Mouse (Mus musculus) forebrain, embryonic 16.5 days (tissue): ENCODE measurements around the gene Trim14. TPM values are rescaled to one million over a fixed set of nuclear protein-coding genes. Genes with fewer than 3 reads are reported as not detected.
A peak's percentile ranks its signal among the peaks of the same experiment; 100 is the strongest.

Experiments used
- ATAC-seq: fragments of 200-750 bp; cut with Nextera tagmentation; 2 replicates; pipeline ENCODE4 v1.8.0; 2017; ENCODE audit warnings: mild to moderate bottlenecking, moderate library complexity
- H3K27ac ChIP-seq: fragments of 300-500 bp; sonication (generic); 2 replicates; pipeline ENCODE4 v1.5.1; 2014; ENCODE audit warnings: low read length, control low read depth
- H3K27me3 ChIP-seq: fragments of 300-500 bp; sonication (generic); replicated peaks from 2 replicates; pipeline ENCODE4 v1.6.1; 2014; ENCODE audit warnings: low read length; ENCODE audit not compliant: control insufficient read depth, insufficient read depth
- H3K36me3 ChIP-seq: fragments of 300-500 bp; sonication (generic); 2 replicates; pipeline ENCODE4 v1.6.1; 2014; ENCODE audit not compliant: control insufficient read depth, insufficient read depth
- H3K4me1 ChIP-seq: fragments of 300-500 bp; sonication (generic); replicated peaks from 2 replicates; pipeline ENCODE4 v1.6.1; 2014; ENCODE audit warnings: low read length; ENCODE audit not compliant: control insufficient read depth, insufficient read depth
- H3K4me2 ChIP-seq: fragments of 300-500 bp; sonication (generic); 2 replicates; pipeline ENCODE4 v1.6.1; 2014; ENCODE audit warnings: mild to moderate bottlenecking, low read length, control low read depth
- H3K4me3 ChIP-seq: fragments of 300-500 bp; sonication (generic); replicated peaks from 2 replicates; pipeline ENCODE4 v1.5.1; 2014; ENCODE audit warnings: mild to moderate bottlenecking, low read length, control low read depth
- H3K9ac ChIP-seq: fragments of 300-500 bp; sonication (generic); replicated peaks from 2 replicates; pipeline ENCODE4 v1.6.1; 2014; ENCODE audit warnings: low read depth, low read length, control low read depth
- H3K9me3 ChIP-seq: fragments of 300-500 bp; sonication (generic); 2 replicates; pipeline ENCODE4 v1.6.1; 2016; ENCODE audit warnings: low read length; ENCODE audit not compliant: control insufficient read depth
- WGBS: fragments of 180-500 bp; shearing (Covaris S2); extraction: QIAGEN DNeasy Blood & Tissue Kit; methylation state at CpG from one replicate; pipeline ENCODE4 v1.1.7; 2014; 5-methylcytosine and 5-hydroxymethylcytosine counted together
- polyA plus RNA-seq: library from polyadenylated mRNA; unstranded; fragments of >200 nt; fragmentation: Nextera tagmentation; extraction: Ambion mirVana; gene quantifications from 2 replicates; pipeline ENCODE4 v1.2.1, GENCODE M21; 2015

Trim14 gene
- polyA plus RNA-seq, 1 experiment from 2014 or later, result 0.85 TPM

DNA sequence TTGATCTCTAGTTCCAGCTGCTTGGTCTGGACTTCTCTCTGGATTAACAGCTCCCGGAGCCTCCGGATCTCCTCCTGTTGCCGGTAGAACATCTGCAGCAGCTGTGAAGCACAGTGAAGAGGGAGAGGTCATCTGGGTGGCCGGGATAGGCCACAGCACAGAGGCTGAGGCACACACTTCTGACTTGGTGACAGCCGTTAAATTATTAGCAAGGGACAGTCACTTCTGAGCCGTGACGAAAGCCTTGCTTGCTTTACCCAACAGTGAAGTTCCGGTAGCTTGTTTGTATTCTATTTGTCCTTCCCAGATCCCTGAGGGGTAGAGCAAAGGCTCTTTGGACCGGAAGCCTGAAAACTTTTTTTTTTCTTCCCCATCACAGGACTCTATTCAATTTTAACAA, 3.2 kb upstream of the Trim14 start:
- Histone ChIP-seq H3K36me3 (no peaks in the 10 kb centered on the region), H3K27ac (no peak overlapping the region), H3K4me2 (no peak overlapping the region), H3K27me3 (peaks cover 26% of the 10 kb centered on the region), H3K9ac (no peak overlapping the region), H3K4me1 (peaks cover 12% of the 10 kb centered on the region), H3K9me3 (no peaks in the 10 kb centered on the region), H3K4me3 (no peak overlapping the region)
- ATAC-seq, result no peak
- 75% methylated on average over 9 of the region's 9 CpGs for WGBS

DNA sequence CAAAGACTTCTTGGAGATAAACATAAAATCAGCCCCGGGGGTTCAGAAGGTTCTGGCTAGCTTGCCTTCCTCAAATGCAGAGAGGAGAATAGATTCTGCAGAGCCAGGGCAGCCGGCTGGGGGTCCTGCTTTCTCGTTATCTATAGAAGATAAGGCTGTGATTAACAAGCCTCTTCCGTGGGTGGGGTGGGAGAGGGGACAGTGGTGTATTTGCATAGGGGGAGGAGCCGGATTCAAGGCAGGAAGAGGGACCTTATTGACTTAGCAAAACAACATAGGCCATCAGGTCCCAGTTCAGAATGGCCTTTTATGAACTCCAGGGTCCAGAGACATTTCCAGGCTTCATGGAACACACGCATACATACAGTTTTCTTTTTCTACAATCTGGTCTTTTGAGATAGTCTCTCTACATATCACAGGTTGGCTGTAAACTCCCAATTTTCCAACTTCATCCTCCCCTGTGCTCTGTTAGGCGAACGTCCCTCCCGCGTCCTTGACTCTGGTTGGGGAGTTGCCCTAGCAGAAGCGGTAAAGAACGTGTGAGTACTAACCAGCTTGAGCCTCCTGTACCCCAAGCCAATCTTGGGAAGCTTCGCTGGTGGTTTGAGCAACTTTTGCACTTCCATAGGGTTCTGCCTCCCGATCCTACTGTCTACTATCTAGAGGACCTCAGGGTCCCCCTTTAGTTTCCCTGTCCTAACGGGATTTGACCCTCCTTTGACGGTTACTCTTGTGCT, 679 bp downstream of the Trim14 start:
- Histone ChIP-seq H3K36me3 (no peaks in the 10 kb centered on the region), H3K4me3 (peak overlapping the region; percentile 45), H3K27ac (no peak overlapping the region), H3K4me1 (peaks cover 12% of the 10 kb centered on the region), H3K4me2 (peak overlapping the region; percentile 62), H3K9me3 (no peaks in the 10 kb centered on the region), H3K9ac (peak overlapping the region; percentile 53), H3K27me3 (peaks cover 35% of the 10 kb centered on the region)
- 6% methylated on average over 16 of the region's 16 CpGs for WGBS
- ATAC-seq, result no peak

DNA sequence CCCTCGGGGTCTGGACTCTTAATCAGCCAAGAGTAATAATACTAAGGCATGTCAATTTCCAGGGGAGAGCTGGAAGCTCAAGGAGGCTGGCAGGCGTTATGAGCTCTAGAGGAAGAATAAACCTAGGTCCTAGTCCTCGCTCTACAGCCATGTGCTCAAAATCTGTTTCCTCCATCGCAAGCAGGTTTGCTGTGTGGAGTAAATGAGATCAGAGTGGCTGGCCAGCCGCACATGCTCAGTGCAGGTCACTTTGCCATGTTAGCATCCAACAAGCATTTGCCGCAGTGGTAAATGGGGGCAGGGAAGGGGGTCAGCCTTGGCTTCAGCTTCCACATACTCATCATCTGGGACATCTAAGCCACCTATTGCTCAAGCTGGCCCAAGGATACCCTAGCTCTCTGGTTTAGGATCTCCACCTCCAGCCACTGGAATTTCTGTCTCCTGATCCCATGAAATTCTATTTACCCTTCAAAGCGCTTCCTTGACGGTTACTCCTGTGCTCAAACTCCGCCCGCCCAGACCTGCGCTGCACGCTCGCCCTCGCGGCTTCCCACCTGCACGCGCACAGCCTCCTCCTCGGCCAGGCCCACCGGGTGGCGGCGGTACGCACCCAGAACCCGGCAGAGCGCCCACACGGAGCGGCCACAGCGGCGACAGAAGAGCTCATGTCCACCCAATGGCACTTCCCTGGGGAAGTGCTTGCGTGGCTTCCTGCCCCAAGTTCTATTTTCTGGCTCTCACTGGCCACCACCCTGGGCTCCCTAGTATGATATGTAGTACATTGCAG, 1.8 kb downstream of the Trim14 start:
- 13% methylated on average over 29 of the region's 29 CpGs for WGBS
- Histone ChIP-seq H3K36me3 (no peaks in the 10 kb centered on the region), H3K27ac (no peak overlapping the region), H3K9ac (no peak overlapping the region), H3K27me3 (peaks cover 35% of the 10 kb centered on the region), H3K9me3 (no peaks in the 10 kb centered on the region), H3K4me2 (peak overlapping the region; percentile 42), H3K4me1 (peaks cover 12% of the 10 kb centered on the region), H3K4me3 (peak overlapping the region; percentile 17; the same call in 1 of the 2 replicates)
- no peak for ATAC-seq

DNA sequence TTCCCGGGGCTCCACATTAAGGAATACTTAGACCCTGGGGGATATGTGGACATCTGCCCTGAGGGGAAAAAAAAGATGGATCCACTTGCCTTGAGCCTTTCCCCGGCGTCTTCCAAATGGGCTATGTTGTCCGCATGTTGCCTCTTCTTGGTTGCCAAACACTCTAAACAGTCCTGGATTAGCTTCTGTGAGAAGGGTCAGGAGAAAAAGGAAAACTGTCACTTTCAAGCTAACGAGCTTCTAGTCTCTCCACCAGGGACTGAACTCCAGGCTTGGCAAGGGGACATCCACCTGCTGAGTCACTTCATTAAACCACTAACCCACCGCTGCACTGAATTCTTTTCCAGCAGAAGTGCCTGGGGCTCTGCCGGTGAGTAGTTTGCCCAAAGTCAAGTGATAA, 3.0 kb downstream of the Trim14 start:
- Histone ChIP-seq H3K36me3 (no peaks in the 10 kb centered on the region), H3K4me2 (no peak overlapping the region), H3K4me1 (peaks cover 12% of the 10 kb centered on the region), H3K27ac (no peak overlapping the region), H3K9ac (no peak overlapping the region), H3K27me3 (peaks cover 35% of the 10 kb centered on the region), H3K9me3 (no peaks in the 10 kb centered on the region), H3K4me3 (no peak overlapping the region)
- no peak for ATAC-seq
- WGBS, result 53% methylated on average over 7 of the region's 7 CpGs

DNA sequence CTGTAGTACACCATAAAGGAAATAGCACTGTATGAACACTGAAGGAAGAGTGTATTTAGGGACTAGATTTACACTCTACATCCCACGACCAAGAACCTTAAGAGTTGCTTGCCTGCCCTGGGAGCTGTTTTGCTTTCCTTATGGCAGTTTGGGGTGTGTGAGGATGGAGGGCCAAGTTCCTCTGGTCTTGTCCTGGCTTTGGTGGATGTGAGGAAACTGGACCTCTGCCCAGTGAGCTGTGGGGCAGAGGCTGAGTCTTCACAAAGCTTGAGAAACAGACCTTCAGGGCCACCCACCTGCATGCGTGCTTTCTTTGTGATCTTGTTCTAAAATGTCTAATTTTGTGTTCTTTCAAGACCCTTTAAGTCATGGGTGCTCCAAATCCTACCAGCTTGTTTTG, 3.4 kb downstream of the Trim14 start:
- Histone ChIP-seq H3K9ac (no peak overlapping the region), H3K27me3 (peaks cover 33% of the 10 kb centered on the region), H3K36me3 (no peaks in the 10 kb centered on the region), H3K4me2 (no peak overlapping the region), H3K4me3 (no peak overlapping the region), H3K27ac (no peak overlapping the region), H3K9me3 (no peaks in the 10 kb centered on the region), H3K4me1 (peaks cover 12% of the 10 kb centered on the region)
- 81% methylated on average over 2 of the region's 2 CpGs for WGBS
- no peak for ATAC-seq

DNA sequence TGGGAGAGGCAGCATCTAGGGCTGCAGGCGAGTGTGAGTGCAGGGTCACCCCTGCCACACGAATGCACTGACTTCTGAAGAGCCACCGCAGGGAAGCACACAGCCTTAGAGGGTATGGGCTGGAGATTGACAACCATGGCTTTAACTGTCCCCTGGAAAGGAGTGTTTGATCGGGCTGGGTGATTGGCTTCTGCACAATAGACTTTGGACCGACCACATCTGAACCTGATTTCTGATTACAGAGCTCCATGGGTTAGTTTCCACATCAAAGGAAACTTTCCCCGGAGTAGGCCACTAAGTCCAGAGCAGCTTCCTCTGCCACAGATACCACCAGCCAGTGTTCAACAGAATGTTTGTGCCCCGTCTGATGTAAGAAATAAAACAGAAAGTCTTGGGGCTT, 6.2 kb downstream of the Trim14 start:
- no peak overlapping the region for H3K4me3 ChIP-seq
- no peaks in the 10 kb centered on the region for H3K36me3 ChIP-seq
- H3K4me1 ChIP-seq, result peaks cover 3% of the 10 kb centered on the region; the same call in 1 of the 2 replicates
- H3K27me3 ChIP-seq, result peaks cover 14% of the 10 kb centered on the region
- no peak overlapping the region for H3K9ac ChIP-seq
- no peak for ATAC-seq
- WGBS, result 52% methylated on average over 7 of the region's 7 CpGs
- no peak overlapping the region for H3K27ac ChIP-seq
- no peaks in the 10 kb centered on the region for H3K9me3 ChIP-seq
- H3K4me2 ChIP-seq, result no peak overlapping the region

DNA sequence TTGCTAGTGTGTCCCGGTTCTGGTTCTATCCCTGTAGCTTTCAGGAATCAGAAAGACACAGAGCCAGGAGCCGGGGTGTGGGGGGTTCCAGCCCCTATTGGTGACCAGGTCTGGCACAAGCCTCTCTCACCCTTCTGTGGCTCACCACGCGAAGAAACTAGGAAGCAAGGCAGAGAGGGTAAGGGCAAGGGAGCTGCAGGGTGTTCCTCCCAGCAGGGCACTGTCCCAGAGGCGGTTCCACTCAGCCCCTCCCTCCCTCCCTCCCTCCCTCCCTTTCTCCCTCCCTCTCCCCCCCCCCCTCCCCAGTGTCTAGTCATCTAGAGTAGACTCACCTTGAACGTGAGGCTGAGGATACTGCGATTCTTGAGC, 8.4 kb downstream of the Trim14 start:
- 6% methylated on average over 6 of the region's 7 CpGs for WGBS
- ATAC-seq, result no peak
- Histone ChIP-seq H3K4me3 (peak overlapping the region; percentile 2), H3K4me1 (no peaks in the 10 kb centered on the region), H3K27me3 (no peaks in the 10 kb centered on the region), H3K27ac (no peak overlapping the region), H3K4me2 (peak overlapping the region; percentile 34), H3K36me3 (no peaks in the 10 kb centered on the region), H3K9ac (no peak overlapping the region), H3K9me3 (no peaks in the 10 kb centered on the region)

DNA sequence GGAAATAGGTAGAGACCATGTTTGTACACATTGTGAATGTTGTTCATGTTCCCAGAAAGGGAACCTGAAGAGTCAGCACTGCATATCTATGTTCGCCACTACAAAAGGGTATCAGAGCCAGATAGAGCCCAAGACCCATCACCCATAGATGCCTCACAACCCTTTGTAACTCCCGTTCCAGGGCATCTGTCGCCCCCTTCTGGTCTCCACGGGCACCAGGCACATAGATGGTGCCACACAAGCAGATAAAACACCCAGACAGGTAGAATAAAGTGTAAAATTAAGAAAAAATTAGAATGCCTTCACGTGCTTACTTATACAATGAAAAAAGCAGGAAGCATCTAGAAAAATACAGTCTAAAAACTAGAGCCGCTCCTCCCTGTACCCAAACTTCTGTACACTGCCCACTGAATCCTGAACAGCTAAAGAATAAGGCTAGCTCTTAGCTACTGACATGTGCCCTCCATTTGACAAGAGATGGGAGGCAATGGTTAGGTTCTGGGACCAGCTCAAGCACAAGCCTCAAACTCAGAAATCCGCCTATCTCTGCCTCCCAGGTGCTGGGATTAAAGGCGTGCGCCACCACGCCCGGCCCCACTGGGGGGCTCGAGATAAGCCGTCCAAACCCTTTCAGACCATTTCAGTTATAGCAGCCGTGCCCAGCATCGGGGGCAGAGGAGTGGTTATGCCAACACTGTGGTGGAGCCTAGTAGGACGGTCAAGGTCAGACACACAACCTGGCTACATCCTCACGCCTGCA, 9.0 kb downstream of the Trim14 start:
- Histone ChIP-seq H3K36me3 (no peaks in the 10 kb centered on the region), H3K4me1 (no peaks in the 10 kb centered on the region), H3K27ac (no peak overlapping the region), H3K27me3 (no peaks in the 10 kb centered on the region), H3K9ac (no peak overlapping the region), H3K4me2 (peak overlapping the region; percentile 34), H3K9me3 (no peaks in the 10 kb centered on the region), H3K4me3 (peak overlapping the region; percentile 2; the same call in 1 of the 2 replicates)
- WGBS, result 33% methylated on average over 17 of the region's 17 CpGs
- ATAC-seq, result no peak

DNA sequence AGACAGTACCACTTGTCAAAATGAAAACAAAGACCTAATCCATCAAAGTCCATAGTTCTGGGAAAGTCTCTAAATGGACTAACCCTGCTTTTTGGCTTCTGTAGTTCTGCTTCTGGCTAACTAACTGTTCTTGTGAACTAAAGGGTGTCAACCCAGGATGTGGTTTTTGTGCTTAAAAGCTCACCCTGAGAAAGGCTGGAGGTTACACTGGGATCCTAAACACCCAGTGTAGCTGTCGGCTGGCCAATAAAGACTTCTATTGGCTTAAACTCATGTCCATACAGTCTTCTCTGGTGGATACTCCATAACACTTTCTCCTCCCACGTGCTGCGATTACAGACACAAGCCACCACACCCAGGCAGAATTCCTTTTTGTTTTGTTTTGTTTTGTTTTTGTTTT, 9.7 kb downstream of the Trim14 start:
- no peaks in the 10 kb centered on the region for H3K27me3 ChIP-seq
- 93% methylated on average over 3 of the region's 3 CpGs for WGBS
- H3K27ac ChIP-seq, result no peak overlapping the region
- H3K4me1 ChIP-seq, result no peaks in the 10 kb centered on the region
- no peak for ATAC-seq
- no peaks in the 10 kb centered on the region for H3K9me3 ChIP-seq
- no peaks in the 10 kb centered on the region for H3K36me3 ChIP-seq
- no peak overlapping the region for H3K4me2 ChIP-seq
- H3K9ac ChIP-seq, result no peak overlapping the region
- no peak overlapping the region for H3K4me3 ChIP-seq
